Mouse (Mus musculus): Measurements from ENCODE around the gene Hira.
"Not testable (repeated sequence)": the region's sequence is repeated elsewhere in the genome, so short reads cannot be mapped to it uniquely, and the experiment has no call there.

Gene Hira

DNA sequence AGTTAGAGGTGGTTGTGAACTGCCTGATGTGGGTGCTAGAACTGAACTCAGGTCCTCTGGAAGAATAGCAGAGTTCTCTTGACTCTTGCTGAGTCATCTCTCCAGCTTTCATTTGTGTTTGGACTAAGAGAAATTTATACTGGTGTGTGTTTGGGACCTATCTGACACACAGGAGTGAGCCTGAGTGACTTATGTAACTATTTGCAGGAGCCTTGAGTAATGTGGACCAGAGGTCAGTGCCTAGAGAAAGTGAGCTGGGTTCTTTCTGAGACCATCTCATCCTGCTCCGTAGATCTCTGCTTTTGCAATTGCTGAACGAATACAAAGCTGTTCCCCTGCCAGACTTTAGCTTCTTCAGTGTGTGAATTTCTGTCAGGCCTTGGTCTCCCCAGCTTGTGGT is 44.9 kb downstream of the Hira start:
- no peak for DNase-seq (ENCODE audit: low read depth, low spot score)

DNA sequence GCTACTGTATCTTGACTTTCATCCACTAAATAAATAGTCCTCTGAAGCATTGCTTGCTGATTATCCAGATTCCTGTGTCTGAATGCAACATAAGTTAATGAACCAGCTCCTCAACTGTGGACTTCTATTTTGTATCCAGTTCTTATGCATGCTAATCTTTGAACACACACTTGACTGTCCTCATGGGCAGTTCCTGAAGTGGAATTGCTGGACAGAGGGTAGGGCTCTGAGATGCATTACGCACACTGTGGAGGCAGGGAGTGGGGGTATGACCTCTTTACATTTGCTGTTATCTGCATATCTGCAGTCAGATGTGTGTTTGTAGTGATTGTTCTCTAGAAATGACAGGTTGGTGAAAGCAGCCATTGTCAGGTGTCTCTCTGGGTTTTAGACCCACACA is 51.1 kb downstream of the Hira start:
- no peak for DNase-seq (ENCODE audit: low read depth, low spot score)

DNA sequence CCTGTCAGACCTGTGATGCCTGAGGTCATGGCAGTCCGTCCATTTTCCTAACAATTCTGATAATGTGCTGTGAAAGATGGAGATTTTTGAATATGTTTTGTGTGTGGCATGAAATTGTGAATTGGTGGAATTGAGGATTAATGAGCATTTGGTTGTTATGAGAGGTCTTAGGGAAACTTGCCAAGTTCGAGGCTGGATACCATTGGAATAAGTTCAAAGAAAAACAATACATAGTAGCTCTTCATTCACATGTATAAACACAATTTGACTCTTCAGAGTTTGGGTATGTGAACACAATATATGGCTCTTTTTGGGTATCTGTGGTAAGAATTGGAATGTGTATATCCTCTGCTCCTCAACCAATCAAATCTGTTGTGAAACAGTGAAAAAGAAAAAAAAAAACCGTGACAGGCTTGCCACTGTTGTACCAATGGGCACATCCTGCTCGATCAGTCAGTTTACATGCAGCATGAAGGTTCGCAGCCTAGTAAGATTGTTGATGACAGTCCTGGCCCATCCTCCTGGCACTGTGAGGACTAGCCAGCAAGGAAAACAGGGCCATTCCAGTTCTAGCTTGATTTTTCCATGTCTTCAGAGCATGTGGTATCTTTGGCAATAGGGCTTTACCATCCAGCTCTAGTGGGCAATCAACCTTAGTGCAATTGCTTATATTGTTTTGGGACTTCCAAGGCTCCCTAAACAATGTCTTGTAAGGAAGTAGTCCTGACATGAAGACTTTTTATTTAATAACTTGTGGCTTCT is 61.7 kb downstream of the Hira start:
- DNase-seq (ENCODE audit: low read depth, low spot score), result no peak

GRCm38 (mm10) chr16:18943906-18944305 is 67.1 kb downstream of the Hira start:
- DNase-seq (ENCODE audit: low read depth, low spot score), result no peak

GRCm38 (mm10) chr16:18948941-18949340 is 72.1 kb downstream of the Hira start:
- no peak for DNase-seq (ENCODE audit: low read depth, low spot score)

GRCm38 (mm10) chr16:18950351-18950750 is 73.5 kb downstream of the Hira start:
- DNase-seq (ENCODE audit: low read depth, low spot score), result no peak

- DNase-seq (ENCODE audit: low read depth, low spot score), result no peak
Measured at GRCm38 (mm10) chr16:18952813-18953212, 76.0 kb downstream of the Hira start.

GRCm38 (mm10) chr16:18955070-18955469 is 78.2 kb downstream of the Hira start:
- no peak for DNase-seq (ENCODE audit: low read depth, low spot score)

- no peak for DNase-seq (ENCODE audit: low read depth, low spot score)
Measured at GRCm38 (mm10) chr16:18963486-18963885, 86.6 kb downstream of the Hira start.

- DNase-seq (ENCODE audit: low read depth, low spot score), result no peak
Measured at GRCm38 (mm10) chr16:18969420-18970128, 92.7 kb downstream of the Hira start.

GRCm38 (mm10) chr16:18970837-18971236 is 94.0 kb downstream of the Hira start:
- no peak for DNase-seq (ENCODE audit: low read depth, low spot score)

DNA sequence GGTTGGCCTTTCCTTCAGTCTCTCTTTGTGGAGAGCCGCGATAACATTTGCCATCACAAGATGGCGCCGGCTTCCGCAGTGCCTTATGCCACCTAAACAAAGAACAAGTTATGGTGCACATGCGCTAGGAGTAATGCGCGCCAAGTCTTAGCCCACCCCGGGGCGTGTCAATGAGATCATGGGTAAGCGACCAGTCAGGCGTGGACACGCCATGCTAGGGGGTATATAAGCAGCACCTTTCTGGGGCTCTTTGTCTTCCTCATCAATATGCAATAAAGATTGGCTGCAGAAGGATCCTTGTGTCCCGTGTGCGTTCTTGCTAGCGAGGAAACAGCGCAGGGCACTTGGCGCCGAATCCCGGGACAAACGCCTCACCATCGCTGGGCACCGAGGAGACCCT is 98.8 kb downstream of the Hira start:
- DNase-seq (ENCODE audit: low read depth, low spot score), result not testable (repeated sequence)

DNA sequence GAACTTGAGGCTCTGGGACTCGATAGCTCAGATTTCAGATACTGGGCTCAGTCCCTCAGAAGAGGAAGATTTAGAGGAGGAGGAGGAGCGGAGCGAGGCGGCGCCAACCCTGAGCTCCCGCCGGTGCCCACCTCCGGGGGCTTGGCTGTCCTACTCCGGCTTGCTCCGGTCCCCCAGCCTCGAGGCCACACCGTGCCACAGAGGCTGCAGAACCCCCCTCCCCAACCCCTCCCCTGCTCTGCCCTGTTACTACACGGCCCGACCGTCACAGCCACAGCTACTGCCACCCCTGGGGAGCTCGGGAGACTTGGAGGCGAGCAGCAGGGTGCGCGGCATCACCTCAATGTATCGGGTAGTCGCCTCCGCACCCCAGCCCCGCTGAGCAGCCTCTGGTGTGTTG is 99.5 kb downstream of the Hira start:
- DNase-seq (ENCODE audit: low read depth, low spot score), result no peak

DNA sequence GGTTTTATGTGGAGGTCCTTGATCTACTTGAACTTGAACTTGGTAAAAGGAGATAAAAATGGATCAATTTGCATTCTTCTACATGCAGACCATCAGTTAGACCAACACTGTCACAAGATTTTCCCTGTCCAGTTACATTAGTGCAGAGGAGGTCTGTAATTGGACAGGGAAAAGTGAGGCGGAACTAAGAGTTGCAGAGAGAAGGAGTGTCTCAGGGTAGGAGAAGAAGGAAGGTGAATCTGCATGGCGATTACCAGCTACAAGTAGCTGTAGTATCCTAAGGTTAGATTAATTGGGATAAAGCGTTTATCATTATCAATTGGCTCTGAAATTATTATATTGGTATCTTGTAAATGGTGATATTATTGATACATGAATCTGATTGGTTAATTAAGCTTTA is 109.5 kb downstream of the Hira start:
- no peak for DNase-seq (ENCODE audit: low read depth, low spot score)

DNA sequence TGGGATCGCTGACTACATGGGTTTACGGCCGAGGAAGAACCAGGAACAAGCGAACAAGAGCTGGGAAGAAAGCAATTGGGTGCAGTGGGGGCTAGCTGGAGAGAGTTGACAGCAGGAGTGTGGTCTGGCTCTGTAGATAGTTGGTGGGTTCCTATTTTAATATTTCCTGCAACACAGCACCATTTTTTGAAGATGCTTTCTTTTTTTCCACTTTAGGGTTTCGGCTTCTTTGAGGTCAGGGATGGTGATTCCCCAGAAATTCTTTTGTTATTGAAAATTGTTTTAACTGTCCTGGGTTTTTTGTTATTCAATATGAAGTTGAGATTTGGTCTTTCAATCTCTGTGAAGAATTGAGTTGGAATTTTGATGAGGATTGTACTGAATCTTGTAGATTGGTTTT is 110.0 kb downstream of the Hira start:
- no peak for DNase-seq (ENCODE audit: low read depth, low spot score)

- not testable (repeated sequence) for DNase-seq (ENCODE audit: low read depth, low spot score)
Measured at GRCm38 (mm10) chr16:19002610-19003389, 126.0 kb downstream of the Hira start.

DNA sequence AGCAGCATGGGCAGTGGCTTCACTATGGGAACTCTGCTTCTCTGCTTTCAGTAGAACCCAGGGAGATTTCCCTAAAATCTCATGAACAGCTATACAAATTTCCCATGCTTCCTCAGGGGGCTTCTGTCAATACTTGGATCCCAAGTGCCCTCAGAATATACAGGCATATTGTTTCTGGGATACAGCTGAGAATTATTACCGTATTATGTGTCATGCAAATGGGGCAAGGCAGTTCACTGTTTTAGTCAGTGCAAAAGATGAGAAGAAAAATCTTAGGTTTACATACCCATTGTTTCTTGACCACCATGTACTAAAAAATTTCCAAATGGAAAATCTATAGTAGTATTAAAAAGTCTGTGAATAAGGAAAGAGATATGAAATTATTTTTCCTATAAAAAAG is 126.9 kb downstream of the Hira start:
- no peak for DNase-seq (ENCODE audit: low read depth, low spot score)

DNA sequence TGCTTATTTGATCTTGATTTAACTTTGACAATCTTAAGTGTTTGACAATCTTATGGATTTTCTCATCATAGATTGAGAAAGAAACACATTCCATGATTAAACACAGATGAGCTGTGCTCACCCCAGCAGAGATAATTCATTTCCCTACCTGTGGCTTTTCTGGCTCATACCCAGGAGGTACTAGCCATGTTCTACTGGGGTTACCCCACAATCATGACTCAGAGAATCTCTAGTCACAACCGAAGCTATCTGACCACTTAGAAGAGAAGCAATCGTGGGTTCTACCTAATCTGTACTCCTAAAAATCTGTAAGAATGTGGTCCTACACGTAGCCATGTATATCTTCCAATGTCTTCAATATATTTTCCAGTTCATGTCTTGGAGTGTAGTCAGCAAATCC is 128.5 kb downstream of the Hira start:
- no peak for DNase-seq (ENCODE audit: low read depth, low spot score)

- no peak for DNase-seq (ENCODE audit: low read depth, low spot score)
Measured at GRCm38 (mm10) chr16:19006715-19007114, 129.9 kb downstream of the Hira start.

DNA sequence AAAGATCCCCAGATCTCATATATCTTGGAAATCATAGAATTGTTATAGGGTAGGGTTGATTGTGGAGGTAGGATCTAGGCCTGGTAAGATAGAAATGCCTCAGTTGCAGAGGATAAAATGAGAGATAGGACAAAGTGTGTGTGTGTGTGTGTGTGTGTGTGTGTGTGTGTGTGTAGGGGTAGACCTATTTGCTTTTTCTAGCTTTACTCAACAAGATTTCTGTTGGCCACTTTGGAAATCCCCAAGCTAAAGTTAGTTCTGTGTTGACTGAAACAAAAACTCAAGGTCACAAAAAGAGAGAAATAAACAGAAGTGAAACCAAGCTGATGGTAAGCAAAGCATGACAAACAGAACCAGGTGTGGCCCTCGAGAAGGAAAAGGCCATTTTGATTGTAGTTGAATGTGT is 130.4 kb downstream of the Hira start:
- not testable (repeated sequence) for DNase-seq (ENCODE audit: low read depth, low spot score)

DNA sequence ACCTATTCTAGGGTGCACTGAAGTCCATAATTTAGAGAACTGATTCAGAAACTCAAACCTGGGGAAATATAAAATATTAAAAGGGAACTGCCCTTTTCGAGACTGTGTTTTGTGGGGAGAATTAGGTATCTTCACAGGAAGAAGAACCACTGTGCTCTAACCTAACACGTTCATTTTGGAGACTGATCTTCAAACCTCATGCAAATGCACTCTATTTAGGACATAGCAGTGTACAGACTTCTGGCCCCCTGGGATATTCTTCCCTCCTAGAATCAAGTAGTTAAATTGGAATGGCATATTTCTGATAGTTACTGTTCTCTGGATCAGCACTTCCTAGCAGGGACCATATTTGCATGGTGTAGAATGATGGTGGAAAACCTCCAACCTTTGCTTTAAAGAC is 133.9 kb downstream of the Hira start:
- no peak for DNase-seq (ENCODE audit: low read depth, low spot score)

DNA sequence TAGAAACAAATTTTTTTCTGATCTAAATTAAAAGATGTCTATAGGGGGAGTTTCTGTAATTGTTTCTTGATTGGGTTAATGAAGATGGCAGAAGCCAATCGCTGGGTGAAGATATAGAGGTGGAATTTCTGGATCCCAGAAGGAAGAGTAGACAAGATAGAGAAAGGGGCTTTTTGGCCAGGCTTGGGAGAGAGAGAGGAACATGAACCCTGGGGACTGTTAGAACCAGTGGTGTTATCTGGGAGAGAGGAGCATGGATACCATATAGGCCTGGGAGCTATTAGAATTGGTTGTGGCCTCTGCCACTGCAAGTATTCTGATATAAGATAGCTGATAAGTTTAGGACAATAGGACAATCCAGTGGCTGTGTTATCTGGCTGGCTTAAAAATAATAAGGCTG is 136.7 kb downstream of the Hira start:
- DNase-seq (ENCODE audit: low read depth, low spot score), result no peak

- DNase-seq (ENCODE audit: low read depth, low spot score), result no peak
Measured at GRCm38 (mm10) chr16:19014650-19015049, 137.8 kb downstream of the Hira start.
